Mouse (Mus musculus) urinary bladder, postnatal 25 days (tissue): ENCODE results near the gene Sdhaf4.
"Not testable (repeated sequence)": the region's sequence is repeated elsewhere in the genome, so short reads cannot be mapped to it uniquely, and the experiment has no call there.

ENCODE experiments used
- DNase-seq: peaks from one replicate; pipeline ENCODE4 v3.0.0; 2022; ENCODE audit warnings: low spot score

Sdhaf4 gene

DNA sequence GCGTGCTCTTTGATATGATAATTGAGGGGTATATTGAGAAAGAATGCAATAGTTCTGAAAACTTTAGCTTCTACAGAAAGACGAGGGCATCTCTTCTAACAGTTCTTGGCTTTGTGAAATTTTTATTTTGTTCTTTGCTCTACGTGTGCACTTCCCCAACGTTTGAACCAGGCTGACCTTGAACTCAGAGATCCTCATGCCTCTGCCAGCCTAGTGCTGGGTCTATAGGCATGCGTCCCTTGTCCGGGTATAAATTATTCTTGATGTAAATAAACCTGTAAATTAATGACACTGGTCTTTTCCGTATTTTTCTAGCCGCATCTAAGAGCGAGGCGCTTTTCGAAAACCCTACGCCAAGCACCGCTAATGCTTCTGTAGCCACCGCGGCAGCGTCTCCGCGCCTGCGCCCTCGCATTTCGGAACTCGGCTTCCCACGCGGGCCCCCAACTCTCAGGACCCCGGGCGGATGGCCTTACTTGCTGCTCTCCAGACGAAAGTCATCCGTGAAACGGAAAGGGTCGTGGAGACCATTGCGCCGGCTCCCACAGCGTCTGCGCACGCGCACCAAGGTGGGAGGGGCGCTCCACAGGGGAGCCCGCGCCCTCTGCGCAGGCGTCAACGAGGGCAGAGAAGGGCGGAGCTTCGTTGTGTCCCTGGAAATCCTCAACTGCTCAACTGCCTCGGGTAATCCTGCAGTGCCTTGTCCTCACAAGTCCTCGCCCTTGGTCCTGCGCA is at the start of gene Sdhaf4:
Gene Sdhaf4 (minus strand): TSS at position 587 of the 735 bp plus-strand sequence.
- peak; percentile 93 for DNase-seq

DNA sequence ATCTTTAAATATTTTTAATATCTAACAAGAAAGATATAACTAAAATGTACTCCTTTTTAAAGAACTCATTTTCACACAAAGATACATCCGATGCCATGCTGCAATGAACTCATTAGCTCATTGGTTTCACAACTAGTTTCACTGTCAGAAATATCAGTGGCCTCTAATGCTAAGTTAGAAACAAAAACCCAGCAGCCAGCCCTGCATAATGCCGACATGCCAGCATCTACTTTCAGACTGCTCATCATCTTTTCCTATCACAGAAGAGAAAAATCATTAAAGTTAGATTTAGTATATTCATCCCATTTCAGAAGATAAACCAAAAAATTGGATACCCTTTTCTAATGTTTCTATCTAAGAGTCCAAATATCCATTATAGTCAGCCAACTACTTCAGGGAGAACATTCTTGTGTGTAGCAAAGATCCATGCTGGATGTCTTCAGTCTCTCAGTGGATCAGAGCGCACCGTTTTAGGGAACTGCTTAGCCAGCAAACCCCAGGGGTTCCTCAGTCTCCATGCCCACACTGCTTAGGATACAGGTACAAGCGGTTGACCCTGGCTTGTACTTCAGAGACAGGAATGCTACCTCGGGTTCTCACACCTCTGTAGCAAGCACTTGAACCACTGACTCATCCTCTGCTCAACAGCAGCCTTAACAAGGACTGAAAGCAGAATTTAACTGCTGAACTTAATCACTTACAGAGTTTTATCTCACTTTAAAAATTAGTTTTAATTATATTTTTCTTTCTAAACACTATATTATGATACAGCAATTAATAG is 41.5 kb upstream of the Sdhaf4 start:
- DNase-seq: no peak

DNA sequence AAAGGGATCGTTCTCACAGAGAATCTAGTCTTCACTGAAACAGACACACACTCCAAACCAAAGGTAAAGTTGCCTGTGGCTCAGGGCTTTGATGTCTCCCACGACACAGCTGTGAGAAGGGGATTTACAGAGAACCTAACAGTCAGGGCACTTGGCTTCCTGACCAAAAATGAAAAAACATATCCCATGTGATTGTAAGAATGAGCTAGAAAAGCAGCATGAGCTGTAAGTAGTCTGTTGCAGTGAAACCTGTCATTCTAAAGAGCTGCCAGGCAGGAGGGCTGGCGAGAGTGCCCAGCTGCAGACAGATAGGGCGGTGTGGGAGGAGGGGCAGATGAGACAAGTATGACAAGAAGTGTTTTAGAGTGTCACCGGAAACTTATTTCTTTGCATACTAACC is 40.2 kb upstream of the Sdhaf4 start:
- no peak for DNase-seq

DNA sequence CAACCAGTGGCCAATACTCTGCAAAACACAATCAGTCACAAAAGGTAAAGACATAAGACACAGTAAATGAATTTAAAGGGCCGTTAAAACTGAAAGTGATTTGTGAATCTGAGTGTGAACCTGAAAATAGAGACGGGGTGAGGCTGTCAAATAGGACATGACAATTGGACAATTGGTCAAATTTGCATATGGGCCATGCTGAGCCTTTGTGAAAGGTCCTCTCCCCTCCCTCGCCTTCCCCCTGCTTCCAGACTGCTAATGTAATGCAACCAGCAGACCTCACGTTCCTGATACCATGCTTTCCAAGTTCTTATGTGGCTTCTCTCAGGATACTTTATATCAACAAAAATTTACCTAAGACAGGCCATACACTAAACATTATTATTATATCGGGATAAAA is 37.6 kb upstream of the Sdhaf4 start:
- no peak for DNase-seq

DNA sequence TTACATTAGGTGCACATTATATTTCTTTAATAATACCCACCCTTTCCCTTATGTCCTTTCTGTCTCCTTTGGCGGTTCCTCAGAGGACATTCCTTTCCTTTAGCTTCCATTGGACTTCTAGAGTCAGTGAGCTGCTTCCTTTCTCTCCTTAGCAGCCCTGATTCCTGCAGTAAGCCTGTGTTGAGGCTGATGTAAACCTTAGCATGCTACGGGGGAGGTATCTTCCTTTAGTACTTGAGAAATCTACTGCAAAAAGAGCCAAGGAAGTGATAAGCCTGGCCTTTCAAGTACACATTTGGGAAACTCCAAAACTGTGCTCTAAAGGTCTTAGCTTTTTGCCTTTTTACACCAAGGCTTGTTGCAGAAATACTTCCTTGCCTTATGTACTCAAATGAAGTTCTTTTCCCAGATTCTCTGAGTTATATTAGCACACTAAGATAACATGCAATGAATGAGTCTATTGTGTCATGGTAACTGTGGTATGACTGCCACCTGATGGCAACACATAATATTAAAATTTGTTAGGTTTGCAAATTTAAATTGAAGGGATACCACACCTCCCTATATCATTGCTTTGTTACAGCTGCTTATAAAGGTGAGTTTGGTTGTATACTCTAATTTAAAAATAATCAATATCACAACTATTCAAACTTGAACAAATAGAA is 28.4 kb upstream of the Sdhaf4 start:
- DNase-seq: no peak

DNA sequence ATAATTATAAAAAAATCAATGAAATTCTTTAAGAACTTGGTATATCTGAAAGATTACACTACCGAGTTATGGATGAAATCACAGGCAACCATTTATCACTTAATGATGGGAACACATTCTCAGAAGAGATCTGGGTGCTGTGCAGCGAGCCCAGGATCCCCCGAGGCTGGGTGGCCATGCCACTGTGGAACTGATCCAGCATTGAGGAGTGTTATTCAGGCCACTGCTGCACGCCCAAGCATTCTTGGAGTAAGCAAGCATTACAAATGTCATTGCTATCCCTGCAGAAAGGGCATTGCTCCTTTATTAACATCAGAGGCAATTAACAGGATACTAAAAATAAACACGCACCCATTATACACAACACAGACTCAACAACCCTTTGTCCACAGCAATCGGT is 5.4 kb upstream of the Sdhaf4 start:
- DNase-seq: no peak

DNA sequence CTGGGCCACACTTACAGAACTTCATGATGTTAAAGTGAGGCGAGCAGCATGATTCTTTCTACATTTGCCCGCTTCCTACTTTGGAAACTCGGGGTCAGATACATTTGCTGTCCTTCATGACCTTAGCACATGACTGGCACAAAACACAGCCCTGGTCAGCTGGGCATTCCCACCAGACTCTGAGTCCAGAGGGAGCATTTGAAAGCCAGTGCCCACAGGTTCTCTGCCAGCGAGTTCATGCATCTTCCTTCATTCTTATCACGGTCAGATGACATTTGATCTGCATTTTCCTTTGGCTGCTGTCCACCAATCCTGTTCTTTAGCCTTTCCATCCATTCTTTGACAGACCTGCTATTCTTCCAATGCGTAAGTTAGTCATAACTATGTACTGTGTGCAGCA is 4.6 kb upstream of the Sdhaf4 start:
- DNase-seq: no peak

DNA sequence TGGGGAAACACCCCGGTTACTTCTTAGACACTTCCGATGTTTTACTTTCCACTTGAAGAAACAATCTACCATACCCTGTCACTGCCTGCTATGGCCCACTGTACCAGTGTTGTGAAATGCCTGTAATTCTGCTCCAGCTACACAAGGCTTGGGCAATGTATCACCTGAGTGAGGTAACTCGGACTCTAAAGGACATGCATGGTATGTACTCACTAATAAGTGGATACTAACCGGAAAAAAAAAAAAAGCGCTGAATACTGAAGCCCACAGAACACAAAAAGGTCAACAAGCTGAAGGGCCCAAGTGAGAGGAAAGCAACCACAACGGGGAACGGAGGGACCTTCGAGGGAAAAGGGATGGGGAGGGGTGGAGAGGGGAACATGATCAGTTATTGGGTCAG is 2.2 kb upstream of the Sdhaf4 start:
- no peak for DNase-seq

DNA sequence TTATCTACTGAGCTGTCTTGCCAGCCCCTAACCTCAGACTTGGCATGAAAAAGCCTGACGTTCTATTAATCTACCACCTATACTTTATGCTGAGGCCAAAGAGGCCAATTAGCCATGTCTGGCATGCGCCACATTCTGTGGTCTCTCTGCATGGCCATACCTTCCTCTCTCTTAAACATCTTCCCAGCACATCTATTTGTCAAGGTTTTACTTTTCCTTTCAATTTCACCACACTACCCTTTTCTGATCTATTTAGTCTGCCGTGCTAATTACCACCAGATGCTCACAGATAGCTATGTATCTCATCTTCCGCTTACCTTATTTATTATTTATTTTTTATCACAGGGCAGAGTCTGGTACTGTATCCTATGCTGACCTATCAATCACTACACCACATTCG is 6.1 kb downstream of the Sdhaf4 start:
- DNase-seq: no peak

DNA sequence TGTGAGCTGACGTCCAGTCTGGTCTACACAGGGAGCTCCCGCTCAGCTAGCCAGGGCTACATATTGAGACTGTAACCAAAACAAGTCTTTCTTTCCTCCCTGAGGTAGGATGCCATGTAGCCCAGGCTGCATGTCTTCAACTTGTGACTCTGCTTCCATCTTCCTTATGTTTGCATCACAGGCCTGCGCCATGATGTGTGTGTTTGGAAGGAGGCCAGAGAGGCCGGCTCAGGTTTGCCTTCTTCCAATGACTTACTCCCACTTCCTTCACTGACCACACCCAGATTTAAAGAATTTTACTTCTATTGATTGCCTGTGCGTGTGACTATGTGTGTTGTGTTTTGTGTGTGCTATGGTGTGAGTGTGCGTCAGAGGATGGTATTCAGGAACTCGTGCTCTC is 6.6 kb downstream of the Sdhaf4 start:
- no peak for DNase-seq

DNA sequence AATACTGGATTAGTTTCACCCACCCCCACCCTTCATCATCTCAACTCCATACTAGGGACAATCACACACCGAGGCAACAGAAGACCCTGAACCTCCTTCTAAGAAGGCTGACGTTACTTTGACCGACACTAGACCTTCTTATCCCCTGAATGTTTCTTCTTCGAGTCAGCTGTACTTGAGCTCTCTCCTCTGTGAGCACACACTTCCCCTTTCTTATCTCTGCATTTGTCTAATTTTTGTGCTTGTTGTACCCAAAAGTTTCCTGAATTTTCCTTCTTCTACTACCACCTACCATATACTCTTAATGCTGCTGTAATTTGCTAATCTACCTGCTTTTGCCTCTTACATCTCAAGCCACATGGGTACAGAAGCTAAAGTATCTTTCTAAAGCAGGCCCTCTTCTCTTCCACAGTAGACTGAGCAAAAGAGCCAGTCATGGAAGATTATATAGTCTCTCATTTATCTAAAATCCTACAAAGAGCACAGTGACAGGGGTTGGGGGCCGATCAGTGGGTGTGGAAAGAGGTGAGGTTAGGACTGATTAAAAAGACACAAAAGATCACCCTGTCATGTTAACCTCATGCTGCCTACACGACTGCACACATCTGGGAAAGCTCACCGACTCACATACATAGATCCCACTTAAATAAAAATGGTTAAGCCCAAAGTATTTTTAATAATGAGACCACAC is 7.2 kb downstream of the Sdhaf4 start:
- DNase-seq: no peak

DNA sequence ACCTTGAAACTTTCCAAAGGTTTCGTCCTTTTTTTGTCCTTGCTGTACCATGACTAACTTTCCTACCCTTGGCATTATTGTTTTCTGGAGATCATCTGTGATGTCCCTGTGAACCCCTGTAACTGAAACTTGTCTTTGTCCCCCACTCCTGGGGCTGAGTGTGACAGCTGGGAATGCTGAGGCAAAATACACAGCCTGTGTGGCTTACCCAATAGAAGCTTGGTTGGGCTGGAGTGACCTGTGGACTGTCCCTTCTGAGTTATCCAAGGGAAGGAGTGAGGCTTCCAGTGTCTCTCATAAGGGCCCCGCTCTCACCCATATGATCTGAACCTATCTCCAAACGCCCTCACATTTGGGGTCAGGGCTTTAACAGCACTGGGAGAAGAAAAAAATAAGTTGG is 8.0 kb downstream of the Sdhaf4 start:
- DNase-seq: no peak

DNA sequence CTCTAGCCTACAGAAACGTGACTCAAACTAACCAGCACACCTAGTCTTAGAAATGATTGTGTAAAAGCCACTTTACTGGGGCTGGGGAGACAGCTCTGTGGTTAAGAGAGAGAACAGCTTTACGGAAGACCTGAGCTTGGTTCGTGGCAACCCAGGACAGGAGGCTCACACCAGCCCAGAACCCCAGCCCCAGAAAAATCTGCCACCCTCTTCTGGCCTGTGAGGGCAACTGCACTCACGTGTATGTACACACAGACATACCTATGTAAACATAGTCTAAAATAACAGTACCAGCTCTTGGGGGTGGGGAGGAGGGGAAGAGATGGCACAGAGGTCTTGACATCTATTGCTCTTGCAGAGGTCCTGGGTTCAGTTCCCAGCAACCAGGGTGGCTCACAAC is 10.0 kb downstream of the Sdhaf4 start:
- no peak for DNase-seq

DNA sequence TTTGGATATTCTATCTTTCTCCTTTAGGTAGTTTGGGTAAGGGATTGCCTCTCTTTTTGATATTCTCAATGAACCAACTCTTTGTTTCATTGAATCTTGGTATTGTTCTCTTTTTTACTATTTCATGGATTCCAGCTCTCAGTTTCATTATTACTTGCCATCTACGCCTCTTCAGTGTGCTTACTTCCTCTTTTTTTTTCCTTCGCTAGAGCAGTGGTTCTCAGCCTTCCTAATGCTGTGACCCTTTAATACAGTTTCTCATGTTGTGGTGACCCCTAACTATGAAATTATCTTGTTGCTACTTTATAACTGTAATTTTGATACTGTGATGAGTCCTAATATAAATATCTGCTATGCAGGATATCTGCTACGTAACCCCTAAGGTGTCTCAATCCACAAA is 22.3 kb downstream of the Sdhaf4 start:
- no peak for DNase-seq

DNA sequence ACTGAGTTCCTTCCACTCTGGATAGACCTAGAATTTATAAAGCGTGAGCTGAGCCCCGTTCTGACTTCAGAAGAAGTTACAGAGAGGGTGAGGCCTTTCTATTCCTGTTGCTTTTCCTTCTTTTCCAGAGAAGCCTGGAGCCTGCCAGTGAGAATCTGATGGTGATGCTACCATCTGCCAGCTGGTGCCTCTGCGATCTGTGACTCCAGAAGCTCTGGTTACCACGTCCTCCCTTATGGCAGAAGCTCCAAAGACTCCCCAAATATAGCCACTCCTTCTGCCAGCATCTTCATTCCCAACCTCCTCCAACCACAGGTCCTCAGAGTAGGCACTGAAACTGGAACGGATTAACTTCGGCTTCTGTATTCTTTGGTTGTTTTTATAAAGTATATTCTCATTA is 27.2 kb downstream of the Sdhaf4 start:
- DNase-seq: no peak

DNA sequence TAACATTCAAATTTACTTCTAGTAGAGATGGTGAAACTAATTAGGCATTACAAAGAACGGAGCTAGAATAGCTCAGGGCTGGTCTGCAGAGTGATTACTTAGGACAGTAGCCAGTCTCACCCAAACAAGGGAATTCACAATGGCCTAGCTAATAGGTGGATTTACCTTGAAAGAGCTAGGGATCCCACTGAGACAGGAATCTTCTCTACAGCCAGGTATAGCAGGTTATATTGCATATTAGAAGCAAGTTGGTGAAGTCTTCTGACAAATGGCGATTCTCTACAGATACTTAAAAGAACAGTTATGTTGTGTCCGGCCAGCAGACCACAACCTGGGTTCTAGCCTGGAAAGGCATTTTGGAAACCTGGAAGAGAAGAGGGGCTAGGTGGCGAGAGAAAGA is 34.3 kb downstream of the Sdhaf4 start:
- DNase-seq: not testable (repeated sequence)

DNA sequence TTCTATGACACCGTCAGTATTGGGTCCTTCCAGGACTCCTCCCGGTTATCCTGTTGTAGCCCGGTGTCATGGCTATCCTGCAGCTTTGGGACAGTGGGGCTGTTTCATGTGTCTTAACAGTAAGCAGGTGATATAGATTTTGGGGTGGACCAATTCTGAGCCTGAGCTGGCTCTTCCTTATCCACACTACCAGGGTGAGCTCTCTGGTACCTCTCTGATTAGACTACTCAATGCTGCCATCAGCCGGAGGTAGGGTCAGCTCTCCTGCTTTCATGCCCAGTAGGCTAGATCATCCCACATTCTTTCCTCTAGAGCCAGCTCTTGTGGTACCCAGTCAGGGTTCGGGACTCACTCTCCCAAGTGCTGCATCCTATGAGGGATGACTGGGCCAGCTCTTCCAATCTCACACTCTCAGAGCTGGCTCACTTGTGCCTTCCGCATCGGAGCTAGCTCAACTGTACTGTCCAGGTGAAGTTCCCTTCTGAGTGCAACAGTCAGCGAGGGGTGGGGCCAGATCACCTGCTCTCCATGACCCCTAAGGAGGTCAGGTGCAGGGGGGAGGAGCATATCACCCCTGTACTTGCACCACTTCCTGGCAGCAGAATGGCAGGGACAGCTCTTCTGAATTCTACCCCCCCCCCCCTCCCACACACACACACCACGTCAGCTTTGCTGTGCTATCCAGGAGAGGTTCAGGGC is 37.3 kb downstream of the Sdhaf4 start:
- DNase-seq: no peak

DNA sequence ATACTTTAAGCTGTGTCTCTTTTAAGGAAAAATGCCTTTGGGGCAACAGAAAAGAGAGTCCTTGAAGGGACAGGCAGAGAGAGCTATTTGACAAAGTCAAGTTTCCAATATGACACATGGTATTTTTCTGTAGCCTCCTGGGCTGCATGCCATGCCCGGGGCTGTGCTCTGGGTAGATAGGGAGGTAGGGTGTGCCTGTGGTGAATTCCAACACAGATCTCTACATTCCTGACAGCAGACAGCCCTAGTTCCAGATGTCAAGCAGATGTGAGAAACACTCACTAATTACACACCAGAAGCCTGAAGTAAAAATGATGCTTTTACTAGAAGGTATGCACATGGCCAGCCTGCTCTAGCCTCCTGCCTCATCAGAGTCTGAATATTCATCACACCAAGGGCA is 39.2 kb downstream of the Sdhaf4 start:
- DNase-seq: no peak

DNA sequence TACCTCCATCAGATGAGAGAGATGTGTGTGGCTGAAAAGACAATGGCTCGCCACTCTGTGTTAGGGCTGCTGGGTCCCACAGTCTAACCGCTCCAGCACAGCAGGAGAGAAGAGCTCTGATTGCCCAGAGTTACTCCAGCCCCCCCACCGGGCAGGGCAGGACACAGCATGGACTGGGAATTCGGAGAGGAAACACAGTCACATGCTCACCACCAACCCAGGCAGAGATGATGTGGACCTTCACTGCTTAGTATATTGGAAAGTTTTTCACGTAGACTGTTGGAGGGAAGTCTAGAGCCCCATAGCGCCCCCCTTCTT is 46.1 kb downstream of the Sdhaf4 start:
- no peak for DNase-seq

DNA sequence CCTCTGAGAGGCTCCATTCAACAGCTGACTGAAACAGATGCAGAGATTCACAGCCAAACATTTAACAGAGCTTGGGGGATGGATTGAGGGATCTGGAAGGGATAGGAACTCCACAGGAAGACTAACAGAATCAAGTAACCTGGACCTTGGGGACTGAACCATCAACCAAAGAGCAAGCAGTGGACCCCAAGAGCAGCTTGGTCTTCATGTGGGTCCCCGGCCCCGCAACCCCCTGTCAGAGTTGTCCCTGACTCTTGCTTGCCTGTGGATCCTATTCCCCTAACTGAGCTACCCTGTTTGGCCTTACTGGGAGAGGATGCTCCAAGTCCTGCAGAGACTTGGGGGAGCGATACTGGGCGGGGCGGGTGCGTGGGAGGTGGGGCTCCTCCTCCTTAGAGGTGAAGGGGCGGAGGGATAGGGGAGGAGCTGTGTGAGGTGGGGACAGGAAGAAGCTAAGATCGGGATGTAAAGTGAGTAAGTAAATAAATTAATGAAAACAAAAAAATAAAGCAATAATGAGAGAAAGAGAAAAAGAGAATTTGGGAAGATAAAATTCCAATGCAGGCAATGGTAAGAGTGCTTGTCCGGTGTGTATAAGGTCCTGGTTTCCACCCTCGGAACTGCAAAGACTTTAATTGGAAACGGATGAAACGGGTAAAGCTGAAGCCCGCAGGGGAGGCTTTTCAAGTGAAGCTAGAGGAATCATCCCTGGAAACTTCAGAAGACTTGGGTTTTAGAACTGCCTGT is 46.6 kb downstream of the Sdhaf4 start:
- DNase-seq: no peak

DNA sequence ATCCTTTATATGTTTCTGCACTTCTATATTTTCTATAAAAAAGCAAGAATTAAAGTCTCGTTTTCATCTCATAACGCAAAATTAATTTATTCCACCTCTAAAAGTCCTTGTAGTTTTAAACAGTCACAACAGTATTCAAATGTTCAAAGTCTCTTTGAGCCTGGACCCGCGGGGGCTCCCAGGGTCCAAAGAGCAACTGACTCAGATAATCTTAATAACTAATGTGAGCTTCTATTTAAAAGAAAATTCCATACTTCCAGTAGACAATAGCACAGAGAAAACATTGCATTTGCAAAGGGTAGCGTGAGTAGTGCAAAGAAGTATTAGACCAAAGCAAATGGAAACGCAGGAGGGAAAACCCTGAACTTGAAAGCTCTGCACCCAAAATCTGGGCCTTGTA is 47.4 kb downstream of the Sdhaf4 start:
- DNase-seq: no peak
